Mouse (Mus musculus) lung, embryonic 16.5 days (tissue): ENCODE data around the gene Zfp809. TPM values are rescaled to one million over a fixed set of nuclear protein-coding genes. Genes with fewer than 3 reads are reported as not detected.
"Not testable (repeated sequence)": the region's sequence is repeated elsewhere in the genome, so short reads cannot be mapped to it uniquely, and the experiment has no call there.

Source experiments
- ATAC-seq: fragments of 200-750 bp; cut with Nextera tagmentation; 2 replicates; pipeline ENCODE4 v1.8.0; 2017; ENCODE audit warnings: low read depth, mild to moderate bottlenecking, moderate library complexity
- H3K27ac ChIP-seq: fragments of 300-500 bp; sonication (generic); 2 replicates; pipeline ENCODE4 v1.5.1; 2014; ENCODE audit warnings: mild to moderate bottlenecking, control low read depth, low read length
- H3K27me3 ChIP-seq: fragments of 300-500 bp; sonication (generic); 2 replicates; pipeline ENCODE4 v1.6.1; 2014; ENCODE audit warnings: low read depth, low read length, mixed read lengths; ENCODE audit not compliant: control insufficient read depth, insufficient read depth
- H3K36me3 ChIP-seq: fragments of 300-500 bp; sonication (generic); 2 replicates; pipeline ENCODE4 v1.6.1; 2014; ENCODE audit warnings: low read length; ENCODE audit not compliant: control insufficient read depth, insufficient read depth
- H3K4me1 ChIP-seq: fragments of 300-500 bp; sonication (generic); replicated peaks from 2 replicates; pipeline ENCODE4 v1.6.1; 2014; ENCODE audit warnings: low read length, mixed read lengths; ENCODE audit not compliant: control insufficient read depth, insufficient read depth
- H3K4me2 ChIP-seq: fragments of 300-500 bp; sonication (generic); 2 replicates; pipeline ENCODE4 v1.6.1; 2014; ENCODE audit warnings: low read depth, low read length, control low read depth
- H3K4me3 ChIP-seq: fragments of 300-500 bp; sonication (generic); 2 replicates; pipeline ENCODE4 v1.5.1; 2014; ENCODE audit warnings: mild to moderate bottlenecking, low read length, control low read depth
- H3K9ac ChIP-seq: fragments of 300-500 bp; sonication (generic); 2 replicates; pipeline ENCODE4 v1.6.1; 2014; ENCODE audit warnings: low read length, control low read depth
- H3K9me3 ChIP-seq: fragments of 300-500 bp; sonication (generic); 2 replicates; pipeline ENCODE4 v1.6.1; 2016; ENCODE audit warnings: low read length; ENCODE audit not compliant: control insufficient read depth
- WGBS: fragments of 180-500 bp; shearing (Covaris S2); extraction: QIAGEN DNeasy Blood & Tissue Kit; methylation state at CpG from one replicate; pipeline ENCODE4 v1.1.7; 2014; 5-methylcytosine and 5-hydroxymethylcytosine counted together
- polyA plus RNA-seq: library from polyadenylated mRNA; unstranded; fragments of >200 nt; fragmentation: Nextera tagmentation; extraction: Ambion mirVana; gene quantifications from 2 replicates; pipeline ENCODE4 v1.2.1, GENCODE M21; 2015

Gene Zfp809
- polyA plus RNA-seq, 1 experiment from 2014 or later, result 23.9 TPM

DNA sequence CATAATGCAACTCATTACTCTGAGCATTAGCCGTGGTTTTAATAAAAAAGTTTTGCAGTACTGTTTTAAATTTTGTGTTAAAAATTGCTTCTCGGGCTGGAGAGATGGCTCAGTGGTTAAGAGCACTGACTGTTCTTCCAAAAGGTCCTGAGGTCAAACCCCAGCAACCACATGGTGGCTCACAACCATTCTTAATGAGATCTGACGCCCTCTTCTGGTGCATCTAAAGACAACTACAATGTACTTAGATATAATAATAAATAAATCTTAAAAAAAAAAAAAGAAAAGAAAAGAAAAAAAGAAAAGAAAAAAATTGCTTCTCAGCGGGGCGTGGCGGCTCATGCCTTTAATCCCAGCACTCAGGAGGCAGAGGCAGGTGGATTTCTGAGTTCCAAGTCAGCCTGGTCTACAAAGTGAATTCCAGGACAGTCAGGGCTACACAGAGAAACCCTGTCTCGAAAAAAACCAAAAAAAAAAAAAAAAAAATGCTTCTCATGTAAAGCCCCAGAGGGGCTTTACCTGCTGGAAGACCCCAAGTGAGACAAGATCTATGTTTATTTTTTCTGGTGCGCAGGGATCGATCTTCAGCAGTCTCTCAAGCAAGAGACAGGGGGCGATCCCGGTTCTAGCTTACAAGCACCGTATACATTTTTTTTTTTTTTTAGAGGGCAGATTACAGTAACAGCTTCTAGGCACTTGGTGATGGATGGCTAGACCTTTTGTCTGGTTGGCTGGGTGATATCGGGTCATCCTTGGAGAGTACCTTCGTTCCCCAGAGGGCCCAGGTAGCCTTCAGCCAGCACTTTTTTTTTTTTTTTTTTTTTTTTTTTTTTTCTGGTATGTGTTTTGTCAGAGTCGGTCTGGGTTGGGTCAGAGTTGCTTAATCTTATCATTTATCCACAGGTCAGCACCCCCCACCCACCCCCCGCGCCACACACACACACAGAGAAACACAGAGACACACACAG is 694 bp upstream of the Zfp809 start:
- Histone ChIP-seq H3K4me3 (peak overlapping the region; percentile 88), H3K36me3 (no peaks in the 10 kb centered on the region; the same call in 1 of the 2 replicates), H3K4me2 (peak overlapping the region; percentile 78), H3K9me3 (peaks cover 3% of the 10 kb centered on the region; the same call in 1 of the 2 replicates), H3K27ac (peak overlapping the region; percentile 98), H3K9ac (peak overlapping the region; percentile 61), H3K27me3 (no peaks in the 10 kb centered on the region), H3K4me1 (peaks cover 3% of the 10 kb centered on the region; the same call in 1 of the 2 replicates)
- peak; percentile 40 for ATAC-seq
- WGBS, result 23% methylated on average over 17 of the region's 17 CpGs

DNA sequence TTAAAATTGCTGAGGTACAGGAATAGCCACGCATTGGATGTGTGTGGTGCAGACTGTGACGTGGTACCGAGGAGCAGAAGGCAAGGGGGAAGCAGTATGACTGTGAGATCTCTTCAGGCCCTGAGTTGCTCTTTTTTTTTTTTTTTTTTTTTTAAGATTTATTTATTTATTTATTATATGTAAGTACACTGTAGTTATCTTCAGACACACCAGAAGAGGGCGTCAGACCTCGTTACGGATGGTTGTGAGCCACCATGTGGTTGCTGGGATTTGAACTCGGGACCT is 817 bp downstream of the Zfp809 start:
- not testable (repeated sequence) for H3K36me3 ChIP-seq, H3K9me3 ChIP-seq, H3K4me1 ChIP-seq, H3K27me3 ChIP-seq, ATAC-seq
- peak overlapping the region; percentile 94; the same call in 1 of the 2 replicates for H3K9ac ChIP-seq
- peak overlapping the region; percentile 98 for H3K27ac ChIP-seq
- peak overlapping the region; percentile 88 for H3K4me3 ChIP-seq
- peak overlapping the region; percentile 78 for H3K4me2 ChIP-seq
- 50% methylated on average over 7 of the region's 7 CpGs for WGBS

GRCm38 (mm10) chr9:22226846-22227245 is 1.3 kb downstream of the Zfp809 start:
- ATAC-seq, result no peak

DNA sequence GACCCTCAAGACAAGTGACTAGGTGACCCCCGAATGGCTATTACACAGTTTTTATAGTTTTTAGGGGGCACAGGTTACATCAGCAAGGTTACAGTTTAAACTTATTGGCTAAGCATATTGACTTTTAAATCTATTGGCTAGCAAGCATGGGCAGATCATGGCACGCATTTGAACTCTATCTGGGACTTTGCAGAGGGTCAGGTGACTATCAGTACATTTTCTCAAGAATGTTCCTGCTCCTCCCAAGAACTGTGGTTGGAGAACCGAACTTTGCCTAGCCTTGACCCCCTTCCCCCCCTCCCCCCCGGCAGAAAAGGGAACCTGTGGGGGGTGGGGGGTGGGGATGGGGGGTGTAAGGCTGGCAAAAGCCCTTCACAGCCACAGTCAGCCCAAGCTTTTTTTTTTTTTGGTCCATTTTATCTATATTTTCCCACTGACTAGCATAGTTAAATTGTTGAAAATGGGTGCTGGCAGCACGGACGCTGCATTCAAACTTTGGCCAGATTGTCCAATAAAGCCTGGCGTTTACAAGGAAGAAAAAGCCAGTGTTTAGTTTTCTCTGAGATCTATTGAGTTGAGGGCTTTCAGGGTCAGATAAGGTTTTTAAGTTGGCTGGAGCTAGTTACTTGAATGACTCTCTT is 4.0 kb downstream of the Zfp809 start:
- Histone ChIP-seq H3K36me3 (no peaks in the 10 kb centered on the region; the same call in 1 of the 2 replicates), H3K4me1 (peaks cover 3% of the 10 kb centered on the region; the same call in 1 of the 2 replicates), H3K9me3 (peaks cover 3% of the 10 kb centered on the region; the same call in 1 of the 2 replicates), H3K27me3 (no peaks in the 10 kb centered on the region), H3K4me2 (no peak overlapping the region), H3K27ac (no peak overlapping the region), H3K4me3 (no peak overlapping the region), H3K9ac (no peak overlapping the region)
- WGBS, result 65% methylated on average over 6 of the region's 7 CpGs
- no peak for ATAC-seq

More at GRCm38 (mm10) chr9:22226846-22227245, 1.3 kb downstream of the Zfp809 start:
- H3K4me1 ChIP-seq, result peaks cover 3% of the 10 kb centered on the region; the same call in 1 of the 2 replicates
- peaks cover 3% of the 10 kb centered on the region; the same call in 1 of the 2 replicates for H3K9me3 ChIP-seq
- H3K4me2 ChIP-seq, result peak overlapping the region; percentile 25; the same call in 1 of the 2 replicates
- H3K27me3 ChIP-seq, result no peaks in the 10 kb centered on the region
- H3K27ac ChIP-seq, result peak overlapping the region; percentile 43
- H3K36me3 ChIP-seq, result no peaks in the 10 kb centered on the region; the same call in 1 of the 2 replicates
- H3K4me3 ChIP-seq, result peak overlapping the region; percentile 88
- H3K9ac ChIP-seq, result no peak overlapping the region
- WGBS, result 71% methylated on average over 15 of the region's 15 CpGs

DNA sequence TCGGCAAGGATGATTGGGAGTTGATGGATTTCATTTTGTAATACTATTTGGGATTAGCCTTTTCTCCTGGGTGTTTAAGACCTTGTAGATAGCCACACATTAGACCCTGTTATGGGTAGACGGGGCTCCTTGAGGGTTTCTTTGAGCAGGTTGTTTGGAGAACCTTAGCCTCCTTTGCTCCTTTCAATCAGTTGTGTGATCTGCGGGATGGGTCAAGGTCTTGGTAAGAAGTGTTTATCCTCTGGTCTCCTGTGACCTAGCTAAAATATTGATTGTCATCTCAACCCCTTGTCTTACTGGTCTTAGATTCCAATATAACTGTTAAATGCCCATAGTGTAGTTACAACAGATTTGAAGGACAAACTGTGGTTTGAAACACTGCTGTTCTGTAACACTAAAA is 4.5 kb downstream of the Zfp809 start:
- no peak for ATAC-seq
- Histone ChIP-seq H3K4me2 (no peak overlapping the region), H3K4me1 (peaks cover 3% of the 10 kb centered on the region; the same call in 1 of the 2 replicates), H3K36me3 (peaks cover 2% of the 10 kb centered on the region), H3K4me3 (no peak overlapping the region), H3K27ac (no peak overlapping the region), H3K27me3 (no peaks in the 10 kb centered on the region), H3K9ac (no peak overlapping the region), H3K9me3 (peaks cover 3% of the 10 kb centered on the region; the same call in 1 of the 2 replicates)
- WGBS, result 78% methylated on average over 3 of the region's 3 CpGs

DNA sequence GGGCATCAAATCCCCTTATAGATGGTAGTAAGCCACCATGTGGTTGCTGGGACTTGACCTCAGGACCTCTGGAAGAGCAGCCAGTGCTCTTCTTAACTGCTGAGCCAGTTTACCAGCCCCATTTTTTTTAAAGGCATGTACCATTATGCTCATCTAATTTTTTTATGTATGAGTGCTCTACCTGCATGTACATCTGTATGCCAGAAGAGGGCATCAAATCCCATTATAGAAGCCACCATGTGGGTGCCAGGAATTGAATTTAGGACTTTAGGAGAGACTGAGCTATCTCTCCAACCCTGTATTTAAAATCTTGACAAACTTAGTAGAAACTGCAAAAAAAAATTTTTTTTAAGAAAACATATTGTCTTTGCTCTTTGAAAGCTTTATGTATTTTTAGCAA is 5.0 kb downstream of the Zfp809 start:
- Histone ChIP-seq H3K27me3 (no peaks in the 10 kb centered on the region), H3K36me3 (peaks cover 5% of the 10 kb centered on the region), H3K9ac (no peak overlapping the region), H3K27ac (no peak overlapping the region), H3K4me2 (no peak overlapping the region), H3K9me3 (peaks cover 3% of the 10 kb centered on the region; the same call in 1 of the 2 replicates), H3K4me3 (no peak overlapping the region), H3K4me1 (peaks cover 3% of the 10 kb centered on the region; the same call in 1 of the 2 replicates)
- ATAC-seq, result no peak

GRCm38 (mm10) chr9:22240001-22240400 is 14.5 kb downstream of the Zfp809 start:
- H3K36me3 ChIP-seq, result peaks cover 73% of the 10 kb centered on the region
- no peaks in the 10 kb centered on the region for H3K4me1 ChIP-seq
- H3K27me3 ChIP-seq, result no peaks in the 10 kb centered on the region
- WGBS, result 97% methylated on average over 4 of the region's 4 CpGs
- 0 out of 2 replicates have a peak, but pooled peaks cover 3% of the 10 kb centered on the region for H3K9me3 ChIP-seq
- ATAC-seq, result no peak
- H3K9ac ChIP-seq, result no peak overlapping the region
- H3K4me3 ChIP-seq, result no peak overlapping the region
- no peak overlapping the region for H3K27ac ChIP-seq
- no peak overlapping the region for H3K4me2 ChIP-seq

DNA sequence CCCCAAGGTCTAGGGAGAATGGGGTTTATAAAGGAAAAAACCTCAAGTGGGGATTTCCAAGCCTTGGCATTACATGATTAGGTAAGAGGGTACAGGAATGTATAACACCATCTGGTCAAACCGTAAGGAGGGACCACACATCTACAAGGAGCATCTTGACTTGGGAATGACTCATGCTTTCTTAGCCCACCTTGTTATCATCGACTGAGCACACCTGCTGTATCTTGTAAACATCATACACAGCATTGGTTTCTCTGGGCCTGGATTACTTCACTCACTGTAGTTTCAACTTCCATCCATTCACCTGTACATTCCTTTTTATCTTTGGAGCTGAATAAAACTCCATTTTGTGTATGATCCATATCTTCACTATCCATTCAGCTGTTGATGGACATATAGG is 18.7 kb downstream of the Zfp809 start:
- WGBS, result 90% methylated on average over 2 of the region's 2 CpGs
- no peak overlapping the region for H3K9ac ChIP-seq
- peaks cover 11% of the 10 kb centered on the region for H3K9me3 ChIP-seq
- H3K4me1 ChIP-seq, result no peaks in the 10 kb centered on the region
- H3K36me3 ChIP-seq, result peaks cover 73% of the 10 kb centered on the region
- no peak for ATAC-seq
- no peaks in the 10 kb centered on the region for H3K27me3 ChIP-seq
- no peak overlapping the region for H3K4me3 ChIP-seq
- no peak overlapping the region for H3K4me2 ChIP-seq
- H3K27ac ChIP-seq, result no peak overlapping the region

DNA sequence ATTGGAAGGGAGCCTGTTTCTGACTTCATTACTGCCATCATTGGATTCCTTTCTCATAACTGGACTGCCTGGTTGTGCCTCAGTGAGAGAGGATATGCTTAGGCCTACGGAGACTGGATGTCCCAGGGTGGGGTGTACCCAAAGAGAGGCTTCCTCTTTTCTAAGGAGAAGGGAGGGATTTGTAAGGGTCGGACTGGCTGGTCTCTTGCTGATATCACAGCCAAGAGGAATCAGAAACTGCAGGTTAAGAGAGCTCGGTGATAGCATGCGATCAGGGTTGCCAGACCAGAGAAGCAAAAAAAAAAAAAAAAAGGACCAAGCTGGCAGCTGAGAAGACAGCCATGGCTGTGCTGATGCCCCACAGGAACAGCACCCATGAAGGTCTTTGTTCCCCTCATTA is 31.1 kb downstream of the Zfp809 start:
- Histone ChIP-seq H3K27ac (no peak overlapping the region), H3K9ac (no peak overlapping the region), H3K36me3 (peaks cover 28% of the 10 kb centered on the region), H3K4me2 (no peak overlapping the region), H3K4me3 (no peak overlapping the region), H3K9me3 (peaks cover 13% of the 10 kb centered on the region; the same call in 1 of the 2 replicates), H3K27me3 (no peaks in the 10 kb centered on the region), H3K4me1 (no peaks in the 10 kb centered on the region)
- ATAC-seq, result no peak
- WGBS, result 90% methylated on average over 4 of the region's 4 CpGs
